Mouse (Mus musculus) gastrocnemius, postnatal 36 days (tissue): ENCODE data around the gene Slc47a2. TPM values are rescaled to one million over a fixed set of nuclear protein-coding genes. Genes with fewer than 3 reads are reported as not detected.

Experiments used
- DNase-seq, 2 experiments: peaks; one replicate each; pipeline ENCODE4 v3.0.0; 2022
- intact Hi-C: fragments of 180-260 bp; cut with DNase I; formaldehyde crosslinking; loops from one replicate; pipeline ENCODE4 v1.15.1; 2025
- total RNA-seq, 2 experiments: library from RNA; stranded (reverse); gene quantifications; 2 replicates each; pipeline ENCODE4 v1.2.3; 2021

Slc47a2 gene
- total RNA-seq, 2 experiments from 2014 or later: not detected

DNA sequence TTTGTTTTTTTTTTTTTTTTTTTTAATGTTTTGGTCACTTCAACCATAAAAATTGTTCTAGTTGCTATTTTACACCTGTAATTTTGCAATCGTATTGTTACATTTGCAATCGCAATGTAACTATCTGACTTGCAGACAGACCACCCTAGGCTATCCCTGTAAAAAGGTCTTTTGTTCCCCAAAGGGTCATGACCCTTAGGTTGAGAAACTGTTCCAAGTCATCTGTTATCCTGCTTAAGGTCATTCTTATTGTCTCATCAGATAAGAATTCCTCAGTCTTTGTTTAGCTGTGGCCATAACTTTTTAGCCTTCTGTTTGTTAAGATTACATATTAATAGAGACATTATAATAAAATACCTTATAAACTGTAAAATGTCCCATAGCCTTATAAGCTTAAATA lies 49.4 kb downstream of the Slc47a2 start:
- intact Hi-C loops: no loop called here
- no peak for DNase-seq

DNA sequence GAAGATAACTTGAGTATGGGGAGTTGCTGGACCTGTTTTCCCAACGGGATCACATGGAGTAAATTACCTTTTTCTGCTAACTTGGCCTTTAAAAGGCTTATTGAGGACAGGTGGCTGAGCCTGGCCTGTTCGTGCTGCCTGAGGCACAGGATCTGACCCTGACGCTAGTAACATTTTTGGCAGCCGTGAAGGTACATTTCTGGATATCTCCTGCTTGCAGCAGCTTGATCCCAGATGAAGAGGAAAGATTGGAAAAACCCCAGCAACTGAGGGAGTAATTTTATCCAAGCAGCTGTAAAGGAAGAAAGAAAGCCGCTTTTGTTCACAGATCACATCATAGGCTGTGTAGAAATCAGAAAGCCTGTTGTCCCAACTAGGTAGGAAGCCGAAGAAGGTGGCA lies 58.3 kb downstream of the Slc47a2 start:
- no peak for DNase-seq
- intact Hi-C loops: no loop called here

DNA sequence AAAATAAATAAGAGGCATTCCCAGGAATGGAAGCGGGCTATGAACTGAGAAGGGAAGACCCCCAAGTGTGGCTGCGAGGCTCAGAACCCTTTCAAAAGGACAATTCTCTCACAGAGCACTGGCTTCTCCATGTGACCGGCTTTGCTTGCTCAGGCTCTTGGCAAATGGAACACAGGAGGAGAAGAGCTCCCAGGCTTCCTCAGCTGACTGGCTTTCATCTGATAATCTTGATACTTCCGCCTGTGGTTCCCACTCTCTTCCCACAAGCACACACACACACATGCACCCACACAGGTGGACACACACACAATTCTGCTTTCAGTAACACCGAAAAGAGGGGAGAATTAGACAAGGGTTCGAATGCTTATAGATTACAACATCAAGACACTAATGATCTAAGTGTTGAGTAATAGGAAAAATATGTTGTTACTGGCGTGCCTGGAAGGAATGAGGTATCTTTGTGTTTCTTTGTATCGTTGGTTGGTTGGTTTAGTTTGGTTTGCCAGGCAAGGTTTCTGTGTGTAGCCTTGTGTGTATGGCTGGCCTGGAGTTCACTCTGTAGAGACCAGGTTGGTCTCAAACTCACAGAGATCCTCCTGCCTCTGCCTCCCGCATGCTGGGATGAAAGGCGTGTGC lies 59.1 kb downstream of the Slc47a2 start:
- no peak for DNase-seq
- intact Hi-C loops: no loop called here

GRCm38 (mm10) chr11:61278445-61279077 lies 64.1 kb downstream of the Slc47a2 start:
- intact Hi-C loops: loop anchor here (5.0 kb wide), 1 partner anchor 1304 kb away; no protein-coding TSS in a partner anchor
- no peak for DNase-seq

DNA sequence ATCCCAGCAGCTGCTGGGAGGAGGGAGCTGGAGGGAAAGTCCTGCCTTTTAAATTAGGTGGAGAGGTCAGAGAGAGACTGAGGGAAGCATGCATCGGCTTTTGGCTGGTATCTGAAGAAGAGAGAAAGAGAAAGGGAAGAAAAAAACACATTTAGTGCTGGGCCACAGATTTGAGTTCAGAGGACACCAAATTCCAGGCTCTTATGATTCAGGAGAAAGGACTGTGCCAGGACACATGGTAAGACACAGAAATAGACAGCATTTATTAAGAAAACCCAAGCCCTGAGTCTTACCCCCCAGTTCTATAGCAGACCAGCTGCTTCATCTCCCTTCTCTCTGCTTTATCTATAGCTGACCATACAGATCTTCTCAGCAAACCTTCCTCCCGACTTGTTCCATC lies 64.7 kb downstream of the Slc47a2 start:
- intact Hi-C loops: loop anchor here (5.0 kb wide), 1 partner anchor 1304 kb away; no protein-coding TSS in a partner anchor
- DNase-seq: no peak

DNA sequence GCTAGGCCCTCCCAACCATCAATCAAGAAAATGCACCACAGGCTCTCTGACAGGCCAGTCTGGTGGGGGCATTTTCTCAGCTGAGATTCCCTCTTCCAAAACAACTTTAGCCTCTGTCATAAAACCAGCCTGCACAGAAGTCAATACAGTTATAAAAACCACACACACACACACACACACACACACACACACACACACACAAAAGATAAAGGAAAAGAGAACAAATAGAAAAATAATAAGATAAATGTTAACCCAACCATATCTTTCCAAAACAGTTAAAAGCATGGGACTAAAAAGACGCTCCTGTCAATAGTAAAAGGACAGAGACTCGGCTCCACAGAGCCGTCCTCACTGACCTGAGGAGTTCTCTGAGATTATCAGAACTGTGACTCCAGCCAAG lies 66.2 kb downstream of the Slc47a2 start:
- DNase-seq: no peak
- intact Hi-C loops: loop anchor here (5.0 kb wide), 1 partner anchor 1306 kb away; no protein-coding TSS in a partner anchor

DNA sequence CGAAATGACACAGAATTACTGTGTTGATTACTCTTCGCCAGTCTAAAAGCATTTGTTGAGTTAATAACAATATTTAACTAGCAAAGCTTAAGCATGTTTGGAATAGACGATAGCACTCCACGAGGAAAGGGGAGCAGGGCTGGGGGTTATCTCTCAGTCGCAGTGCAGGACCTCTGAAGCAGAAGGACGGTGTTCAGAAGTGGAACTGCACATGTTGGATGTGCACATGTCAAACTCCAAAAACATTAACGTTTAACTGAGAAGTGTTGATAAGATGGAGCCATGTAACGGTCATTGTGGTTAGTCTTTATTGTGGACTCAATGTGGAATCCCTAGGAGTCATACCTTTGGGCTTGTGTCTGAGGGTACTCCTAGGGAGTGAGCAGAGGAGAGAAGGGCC lies 67.6 kb downstream of the Slc47a2 start:
- DNase-seq: no peak

DNA sequence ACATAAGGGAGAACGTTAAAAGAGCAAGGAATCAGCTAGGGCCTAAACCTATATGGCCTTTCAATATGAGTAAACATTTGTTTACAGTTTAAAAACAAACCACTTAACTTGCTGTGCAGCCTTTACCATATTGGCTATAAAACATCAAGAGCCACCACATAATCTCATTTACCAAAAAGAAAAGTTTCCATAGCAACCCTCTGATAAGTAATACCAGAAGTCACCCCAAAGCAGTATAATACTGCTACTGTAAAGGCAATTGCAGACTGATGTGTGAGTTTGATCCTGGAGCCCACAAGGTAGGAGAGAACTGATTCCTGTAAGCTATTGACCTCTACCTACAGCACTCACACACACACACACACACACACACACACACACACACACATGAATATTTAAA lies 68.2 kb downstream of the Slc47a2 start:
- intact Hi-C loops: no loop called here
- DNase-seq: no peak

More for the DNA sequence above, 67.6 kb downstream of the Slc47a2 start:
- intact Hi-C loops: loop anchor here (5.0 kb wide), 1 partner anchor 1307 kb away; no protein-coding TSS in a partner anchor

DNA sequence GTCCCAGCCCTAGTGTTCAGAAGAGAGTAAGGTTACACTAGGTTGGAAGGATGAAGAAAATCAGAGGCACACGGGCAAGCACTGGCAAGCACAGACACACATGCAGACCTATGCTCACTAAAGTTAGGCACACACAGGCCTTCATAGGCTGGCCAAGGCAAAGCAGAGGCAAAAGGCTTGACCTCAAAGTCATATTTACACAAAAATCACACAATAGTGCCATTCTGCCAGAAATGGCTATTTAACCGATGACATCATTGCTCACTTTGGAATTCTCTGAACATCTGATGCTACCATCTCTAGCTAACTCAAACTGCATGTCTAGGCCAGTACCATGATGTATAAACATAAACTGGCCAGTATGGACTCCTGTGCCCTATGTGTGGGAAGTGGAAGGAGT lies 68.7 kb downstream of the Slc47a2 start:
- intact Hi-C loops: no loop called here
- DNase-seq: no peak

GRCm38 (mm10) chr11:61271612-61272011 lies 71.0 kb downstream of the Slc47a2 start:
- intact Hi-C loops: no loop called here
- no peak for DNase-seq

DNA sequence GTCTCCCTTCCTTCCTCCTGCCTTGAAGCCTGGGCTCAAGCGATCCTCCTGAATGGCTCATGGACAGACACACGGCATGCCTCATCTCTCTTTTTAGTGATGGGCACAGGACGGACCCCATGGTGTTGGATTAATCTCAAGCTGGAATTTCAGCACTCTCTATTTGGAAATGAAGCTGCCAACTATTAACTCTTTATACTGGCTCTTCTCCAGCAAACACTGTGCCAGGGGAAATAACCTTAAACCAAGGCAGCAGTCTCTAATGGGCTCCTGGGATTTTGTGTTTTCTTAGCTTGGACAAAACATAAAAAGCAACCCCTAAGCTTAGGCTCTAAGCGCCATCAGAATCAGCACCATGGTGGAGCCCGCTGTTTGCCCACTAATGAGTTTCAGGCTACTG lies 72.3 kb downstream of the Slc47a2 start:
- DNase-seq: no peak
- intact Hi-C loops: no loop called here

DNA sequence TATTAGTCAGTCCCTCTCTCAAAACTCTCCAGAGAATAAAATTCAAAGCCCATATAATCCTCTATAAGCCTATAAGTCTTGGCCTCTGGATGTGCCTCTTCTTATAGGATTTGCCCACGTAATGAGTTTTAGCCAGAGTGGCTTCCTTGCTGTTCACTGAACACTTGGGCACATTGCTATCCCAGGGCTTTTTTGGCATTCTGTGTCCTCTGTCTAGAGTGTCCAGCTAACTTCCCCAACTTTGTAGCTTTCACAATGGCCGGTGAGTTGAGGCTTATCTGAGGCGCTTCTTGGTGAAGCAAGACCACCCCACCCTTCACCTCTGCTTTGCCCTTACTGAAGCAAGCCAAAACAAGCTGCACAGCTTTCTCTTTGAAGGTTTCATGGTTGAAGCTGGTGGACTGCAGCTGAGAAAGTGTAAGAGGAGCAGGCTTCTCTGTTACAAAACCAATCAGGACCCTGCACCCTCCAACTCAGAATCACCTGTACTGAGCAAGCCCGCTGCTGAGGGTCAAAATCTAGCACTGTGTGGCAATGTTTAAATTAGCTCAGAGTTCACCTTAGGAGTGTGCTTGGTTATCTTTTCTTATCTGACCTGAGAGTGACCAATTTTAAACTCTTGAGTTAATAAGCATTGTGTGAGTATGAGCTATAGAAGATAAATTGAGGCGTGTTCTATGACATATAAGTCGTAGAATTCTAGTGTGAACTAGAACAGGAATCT lies 73.9 kb downstream of the Slc47a2 start:
- intact Hi-C loops: no loop called here
- no peak for DNase-seq

DNA sequence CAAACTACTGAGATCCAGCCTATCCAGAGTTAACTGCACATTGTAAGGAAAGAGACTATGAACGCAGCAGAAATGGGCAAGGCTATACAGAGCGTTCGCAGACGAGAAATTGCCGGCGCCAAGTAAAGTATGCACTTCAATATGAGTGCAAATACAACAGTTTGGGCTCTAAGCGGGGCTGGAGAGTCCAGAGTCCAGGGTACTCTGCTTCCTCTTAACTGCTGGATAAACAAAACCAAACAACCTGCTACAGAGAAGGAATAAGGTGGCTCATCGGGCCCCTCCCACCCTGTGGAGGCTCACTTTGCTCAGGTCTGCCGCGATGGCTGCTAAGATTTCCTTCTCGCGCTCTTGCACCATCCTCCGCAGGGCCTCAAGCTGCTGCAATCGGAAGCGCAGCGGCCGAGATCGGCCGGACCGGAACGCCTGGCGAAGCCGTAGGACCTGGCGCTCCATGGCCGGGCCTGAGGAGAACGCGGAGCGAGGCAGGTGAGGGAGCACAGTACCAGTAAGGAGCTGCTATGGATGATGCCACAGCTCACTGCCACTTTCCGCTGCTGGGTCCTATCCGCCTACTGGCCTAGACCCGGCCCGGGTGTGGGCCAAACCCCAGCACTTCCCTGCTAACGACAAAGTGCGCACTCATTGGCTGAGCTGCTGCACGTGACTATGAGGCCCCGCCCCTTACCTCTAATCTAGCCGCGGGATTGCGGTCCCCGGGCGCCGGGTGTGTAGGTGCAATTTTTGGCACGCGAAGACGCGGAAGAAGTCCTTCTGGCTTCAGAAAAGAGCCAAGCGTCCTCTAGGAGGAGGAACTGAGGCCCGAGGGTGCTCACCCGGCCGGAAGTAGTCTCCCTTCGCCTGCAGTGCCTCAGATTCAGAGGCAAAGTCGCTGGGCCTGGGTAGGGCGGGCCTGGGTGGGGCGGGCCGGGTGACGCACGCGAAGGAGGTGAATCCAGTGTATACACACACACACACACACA lies 75.8 kb downstream of the Slc47a2 start, which contains the start of gene Aldh3a2:
Aldh3a2 (minus strand) TSS at position 914 of the 983 bp plus-strand sequence.
- DNase-seq: peak; percentile 92
- intact Hi-C loops: no loop called here

- DNase-seq: no peak
- intact Hi-C loops: no loop called here
Measured at GRCm38 (mm10) chr11:61263841-61264240, 78.8 kb downstream of the Slc47a2 start.

DNA sequence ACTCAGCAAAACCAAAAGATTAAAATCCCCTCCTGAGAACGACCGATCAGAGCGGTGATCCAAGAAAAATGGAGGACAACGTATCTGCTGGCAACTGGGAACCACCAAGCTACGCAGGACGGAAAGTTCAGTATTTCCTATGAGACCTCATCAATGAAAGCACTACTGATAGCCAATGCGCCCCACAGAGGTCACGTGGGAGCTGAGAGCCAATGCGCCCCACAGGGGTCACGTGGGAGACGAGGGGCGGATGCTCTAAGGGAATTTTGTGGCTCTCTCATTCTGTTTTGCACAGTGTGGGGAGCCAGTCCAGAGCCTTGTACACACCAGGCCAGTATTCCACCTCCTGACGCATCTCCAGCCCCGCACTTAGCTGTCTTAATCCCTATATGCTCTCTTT lies 80.1 kb downstream of the Slc47a2 start:
- DNase-seq: no peak
- intact Hi-C loops: no loop called here

- intact Hi-C loops: no loop called here
- DNase-seq: no peak
Measured at GRCm38 (mm10) chr11:61259106-61259505, 83.6 kb downstream of the Slc47a2 start.

DNA sequence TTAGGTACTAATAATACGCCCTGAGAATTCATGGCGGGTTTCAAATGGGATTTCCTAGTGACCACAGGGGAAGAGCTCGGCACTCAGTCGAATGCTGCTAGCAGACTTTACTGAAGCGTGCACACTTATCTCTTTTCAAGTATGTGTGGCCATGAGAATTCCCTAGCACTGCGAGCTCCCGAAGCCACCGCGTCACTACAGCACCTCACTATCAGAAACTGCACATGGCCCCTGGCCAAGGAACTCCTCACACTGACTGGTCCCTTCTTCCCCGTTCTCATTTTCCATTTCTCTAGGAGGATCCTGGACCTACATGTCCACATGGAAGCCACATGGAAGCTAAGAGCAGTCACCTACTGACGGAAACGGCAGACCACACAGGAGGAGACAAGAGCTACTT lies 89.9 kb downstream of the Slc47a2 start:
- intact Hi-C loops: no loop called here
- DNase-seq: no peak

DNA sequence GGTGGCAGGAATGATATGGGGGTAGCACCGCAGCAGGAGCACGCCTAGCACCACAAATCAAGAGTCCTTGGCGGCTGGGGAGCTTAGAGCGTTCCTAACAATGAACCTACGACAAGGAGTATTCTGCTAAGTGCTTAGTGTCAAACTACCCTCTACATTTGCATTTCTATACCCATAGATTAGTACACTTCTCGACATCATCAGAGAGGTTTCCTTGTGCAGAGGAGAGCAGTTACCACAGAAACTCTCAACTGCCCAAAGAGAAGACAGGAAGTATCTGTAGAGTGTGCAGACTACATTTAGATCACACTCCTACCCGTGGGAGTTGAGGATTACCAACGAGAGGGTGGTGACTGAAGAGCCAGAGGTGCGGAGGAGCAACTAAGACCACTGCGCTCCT lies 90.9 kb downstream of the Slc47a2 start:
- no peak for DNase-seq
- intact Hi-C loops: no loop called here
